Mouse (Mus musculus) urinary bladder, postnatal 36 days (tissue): ENCODE measurements around the gene Acan.
A peak's percentile ranks its signal among the peaks of the same experiment; 100 is the strongest.

Experiments used
- DNase-seq, 2 experiments: peaks; one replicate each; pipeline ENCODE4 v3.0.0; 2022; ENCODE audit warnings: low spot score in 2 of 2, mixed read lengths in 1 of 2

The Acan gene

GRCm38 (mm10) chr7:79053383-79053889 is at the start of gene Acan:
Acan (plus strand) TSS chr7:79053483.
- no peak for DNase-seq

GRCm38 (mm10) chr7:79021293-79021905 is 31.9 kb upstream of the Acan start:
- DNase-seq = no peak

DNA sequence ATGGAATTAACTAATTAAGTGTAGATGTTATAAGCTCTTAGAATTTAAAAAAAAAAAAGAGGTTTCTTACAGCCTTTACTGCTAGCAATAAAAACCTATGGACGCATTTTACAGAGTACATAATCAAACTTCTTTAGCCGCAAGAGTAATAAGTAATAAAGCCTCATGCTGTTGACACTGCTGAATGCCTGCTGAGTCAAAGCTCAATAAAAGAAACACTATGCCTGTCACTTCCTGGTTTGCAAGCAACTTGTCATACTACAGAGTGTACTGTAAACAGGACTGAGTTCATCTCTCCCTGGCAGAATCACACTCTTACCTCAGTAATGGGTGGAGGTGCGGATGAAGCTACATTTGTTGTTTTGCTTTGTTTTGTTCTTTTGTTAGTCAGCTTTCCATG is 24.1 kb upstream of the Acan start:
- DNase-seq = no peak

DNA sequence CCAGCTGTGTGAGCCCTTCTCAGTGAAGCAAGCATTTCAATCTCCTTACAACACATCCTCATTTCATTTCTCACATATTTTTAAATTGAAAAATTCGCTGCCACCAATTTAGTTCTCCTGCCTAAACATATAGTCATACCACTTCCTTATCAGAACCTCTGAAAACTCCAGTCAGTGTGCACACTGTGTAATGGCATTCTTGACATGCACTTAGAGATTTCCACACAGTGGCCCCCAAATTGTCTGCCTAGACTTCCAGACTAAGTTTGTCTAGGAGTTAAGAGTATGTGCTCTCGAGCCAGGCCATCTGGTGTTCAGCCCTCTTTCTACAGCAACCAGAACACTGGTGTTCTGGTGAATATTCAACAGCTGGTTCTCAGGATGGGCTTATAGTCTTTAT is 19.5 kb upstream of the Acan start:
- no peak for DNase-seq

DNA sequence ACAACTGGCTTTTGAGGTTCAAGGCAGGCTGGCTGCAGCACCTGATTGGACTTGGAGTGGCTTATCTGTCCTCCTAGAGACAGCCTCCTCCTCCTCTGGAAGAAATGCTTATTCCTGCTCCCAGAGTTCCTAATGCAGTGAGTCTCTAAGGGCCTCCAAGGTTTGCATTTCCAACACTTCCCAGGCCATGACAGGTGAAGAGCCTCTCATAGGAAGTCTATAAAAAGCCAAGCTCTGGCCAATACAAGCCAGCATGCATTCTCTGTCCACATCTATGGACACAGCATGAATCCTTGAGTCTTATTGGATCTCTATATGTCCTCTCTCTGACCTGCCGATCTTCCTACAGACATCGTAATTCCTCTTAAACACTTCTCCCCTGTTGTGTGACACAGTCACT is 18.8 kb upstream of the Acan start:
- DNase-seq = no peak

- no peak for DNase-seq
Measured at GRCm38 (mm10) chr7:79052081-79052480, 1.2 kb upstream of the Acan start.

DNA sequence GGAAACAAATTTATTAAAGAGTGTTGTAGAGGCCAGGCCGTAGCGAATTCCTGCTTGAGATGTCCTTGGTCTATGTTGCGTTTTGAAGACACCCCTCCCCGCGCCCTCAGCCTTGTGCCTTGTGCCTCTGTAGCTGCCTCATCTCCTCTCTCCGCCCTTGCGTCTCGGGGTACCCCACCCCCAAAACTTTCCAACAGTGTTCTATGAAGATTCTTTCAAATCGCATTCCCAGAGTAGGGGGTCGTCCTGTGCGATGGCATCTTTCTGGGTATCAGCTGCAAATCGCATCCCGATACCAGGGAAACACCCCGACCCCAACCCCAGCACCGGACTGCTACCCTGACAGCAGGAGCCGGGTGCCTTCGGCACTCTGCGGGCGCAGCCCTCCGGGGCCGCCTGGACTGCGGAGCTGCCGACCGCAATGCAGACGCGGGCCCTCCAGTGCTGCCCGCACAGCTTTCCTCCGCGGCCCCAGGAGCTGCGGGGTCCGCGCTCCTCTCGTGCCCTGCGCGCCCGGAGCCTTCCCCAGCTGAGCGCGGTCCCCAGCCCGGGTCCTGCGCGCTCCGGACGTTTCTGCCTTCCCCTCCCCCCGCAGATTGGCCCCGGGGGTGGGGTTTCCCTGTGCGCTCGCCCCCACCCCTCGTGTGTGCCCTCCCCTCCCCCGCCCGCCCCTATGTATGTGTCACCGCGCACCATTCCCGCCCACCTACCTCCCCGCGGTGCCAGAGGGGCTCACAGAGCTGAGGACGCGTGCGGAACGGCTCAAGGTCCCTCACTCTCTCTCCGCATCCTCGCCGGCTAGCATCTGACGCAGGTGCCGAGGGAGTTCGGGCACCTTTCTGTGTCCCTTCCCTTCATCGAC is 531 bp upstream of the Acan start:
- DNase-seq = no peak

DNA sequence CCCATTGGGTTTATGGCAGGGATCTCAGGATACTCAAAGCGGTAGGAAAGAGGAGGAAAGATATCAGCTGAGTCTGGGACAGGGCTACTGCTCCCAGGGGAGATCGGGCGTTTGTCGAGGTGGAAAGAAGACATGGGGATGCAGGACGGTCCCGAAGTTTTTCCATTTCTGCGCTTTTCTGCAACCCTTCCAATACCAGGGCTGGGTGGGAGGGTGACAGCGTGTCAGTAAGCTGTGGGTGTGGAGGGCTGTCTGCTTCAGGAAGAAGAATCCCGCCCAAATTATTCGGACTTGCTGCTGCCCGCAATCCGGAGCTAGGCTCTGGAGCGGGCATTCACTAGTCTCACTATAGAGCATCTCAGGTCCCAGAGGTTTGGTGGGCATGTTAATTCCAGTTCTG is 828 bp downstream of the Acan start:
- no peak for DNase-seq

GRCm38 (mm10) chr7:79058546-79058945 is 5.3 kb downstream of the Acan start:
- no peak for DNase-seq

DNA sequence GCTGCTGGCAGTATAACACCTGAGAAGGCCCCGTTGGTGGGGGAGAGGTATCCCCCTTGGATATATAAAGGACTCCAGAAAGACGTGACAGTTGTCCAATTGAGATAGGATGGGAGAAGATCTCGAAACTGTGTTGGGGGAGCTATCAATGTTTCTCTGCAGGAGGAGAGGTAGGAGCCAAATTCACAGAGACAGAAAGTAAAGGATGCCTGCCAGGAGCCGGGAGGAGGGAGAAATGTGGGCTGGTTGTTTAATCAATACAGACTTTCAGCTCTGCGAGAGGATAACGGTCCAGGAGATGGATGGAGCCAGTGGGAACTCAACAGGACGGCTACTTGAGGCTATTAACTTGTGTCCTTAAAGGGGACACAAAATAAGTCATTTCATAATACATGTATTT is 14.2 kb downstream of the Acan start:
- DNase-seq = no peak

GRCm38 (mm10) chr7:79068231-79068630 is 14.9 kb downstream of the Acan start:
- no peak for DNase-seq

- DNase-seq = no peak
Measured at GRCm38 (mm10) chr7:79079212-79079611, 25.9 kb downstream of the Acan start.

DNA sequence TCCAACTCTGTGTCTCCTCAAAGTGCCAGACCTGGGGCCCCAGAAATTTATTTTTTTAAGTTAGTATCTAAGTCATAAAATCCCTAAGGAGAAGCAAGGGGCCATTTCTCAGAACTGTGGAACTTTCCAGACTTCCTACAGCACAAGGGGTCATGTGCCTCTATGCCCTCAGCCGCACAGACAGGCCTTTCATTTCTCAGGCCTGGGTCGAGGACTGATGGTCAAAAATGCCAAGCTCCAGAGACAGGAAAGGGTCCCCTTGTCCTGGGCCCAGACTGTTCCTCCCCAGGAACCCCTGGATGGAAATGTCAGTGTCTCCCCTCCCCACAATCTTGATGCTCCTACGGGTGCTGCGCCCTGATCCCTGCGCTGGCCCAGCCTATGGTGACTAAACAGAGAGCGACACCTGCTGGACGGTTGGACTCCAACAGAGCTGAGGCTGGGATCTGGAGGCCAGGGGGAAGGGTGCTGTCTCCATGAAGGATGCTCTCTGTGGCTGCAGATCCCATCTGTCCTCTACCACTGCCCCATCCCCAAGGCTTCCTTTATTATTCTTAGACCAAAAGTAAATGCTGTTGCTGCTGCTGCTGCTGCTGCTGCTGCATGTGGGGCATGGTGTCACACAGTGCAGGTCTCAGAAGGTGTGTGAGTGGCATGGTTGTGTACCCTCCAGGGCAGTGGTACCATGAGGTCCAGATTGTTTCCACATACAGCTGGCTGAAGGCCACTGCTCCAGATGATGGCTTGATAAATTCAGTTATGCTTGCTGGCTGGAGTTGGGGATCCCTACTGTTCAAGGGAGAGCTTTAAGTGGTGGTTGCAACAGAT is 27.5 kb downstream of the Acan start:
- DNase-seq = peak; percentile 50 to 59

DNA sequence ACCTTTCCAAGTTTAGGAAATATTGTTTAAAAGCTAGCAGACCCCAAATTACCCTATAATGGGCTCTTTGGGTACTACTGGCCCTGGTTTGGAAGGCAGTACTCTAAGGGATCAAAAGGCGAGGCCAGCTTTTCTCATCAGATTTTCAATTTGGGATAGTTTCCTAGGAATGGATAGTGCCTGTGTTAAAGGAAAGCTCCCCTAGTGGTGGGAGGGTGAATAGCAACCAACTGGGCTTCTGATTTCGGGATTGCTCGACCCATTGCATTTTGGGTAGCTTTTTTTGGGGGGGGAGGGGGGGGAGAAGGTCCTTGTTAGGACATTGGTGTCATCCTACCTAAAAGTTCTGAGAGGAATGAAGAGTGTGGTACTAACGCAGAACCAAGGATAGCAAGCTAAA is 35.8 kb downstream of the Acan start:
- DNase-seq = no peak

GRCm38 (mm10) chr7:79096492-79096891 is 43.2 kb downstream of the Acan start:
- DNase-seq = no peak

- DNase-seq = no peak
Measured at GRCm38 (mm10) chr7:79113848-79114247, 60.6 kb downstream of the Acan start.

DNA sequence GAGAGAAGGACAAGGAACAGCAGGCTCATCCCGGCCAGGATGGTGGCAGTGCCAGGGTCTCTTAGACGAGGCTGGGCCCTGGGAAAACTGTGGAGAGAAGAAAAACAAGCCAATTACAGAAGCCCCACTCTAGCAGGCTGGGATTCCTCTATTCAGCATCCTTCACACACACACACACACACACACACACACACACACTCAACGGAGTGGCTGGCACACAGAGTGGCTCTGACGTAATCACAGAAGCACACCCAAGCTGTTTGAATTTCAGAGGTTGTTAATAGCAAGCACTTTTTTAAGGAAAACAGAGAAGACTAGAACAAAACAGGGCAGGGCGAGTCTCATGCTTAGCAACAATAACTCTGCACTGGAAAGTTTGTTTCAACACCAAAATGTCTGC is 70.2 kb downstream of the Acan start:
- DNase-seq = no peak

- no peak for DNase-seq
Measured at GRCm38 (mm10) chr7:79129883-79130282, 76.6 kb downstream of the Acan start.

DNA sequence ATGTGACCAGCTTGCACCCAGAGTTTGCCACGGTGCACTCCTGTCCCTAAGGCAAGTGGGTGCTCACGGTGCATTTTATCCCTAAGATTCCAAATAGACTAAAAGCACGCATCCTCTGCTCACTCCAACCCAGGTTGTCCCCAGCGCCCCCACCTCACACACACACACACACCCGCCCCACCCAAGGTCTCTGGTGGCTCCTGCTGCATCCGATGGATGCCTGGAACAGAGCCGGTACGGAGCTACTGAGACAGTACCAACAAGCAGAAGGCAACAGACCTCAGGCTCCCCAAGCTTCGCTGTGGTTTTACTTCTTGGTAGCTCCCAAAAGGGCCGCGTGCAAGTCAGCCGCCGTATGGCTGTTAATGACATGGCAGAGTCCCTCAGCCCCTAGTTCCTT is 77.1 kb downstream of the Acan start:
- no peak for DNase-seq

GRCm38 (mm10) chr7:79130843-79131444 is 77.7 kb downstream of the Acan start, which contains the start of gene Hapln3:
Hapln3 (minus strand) TSS chr7:79131018.
- no peak for DNase-seq

DNA sequence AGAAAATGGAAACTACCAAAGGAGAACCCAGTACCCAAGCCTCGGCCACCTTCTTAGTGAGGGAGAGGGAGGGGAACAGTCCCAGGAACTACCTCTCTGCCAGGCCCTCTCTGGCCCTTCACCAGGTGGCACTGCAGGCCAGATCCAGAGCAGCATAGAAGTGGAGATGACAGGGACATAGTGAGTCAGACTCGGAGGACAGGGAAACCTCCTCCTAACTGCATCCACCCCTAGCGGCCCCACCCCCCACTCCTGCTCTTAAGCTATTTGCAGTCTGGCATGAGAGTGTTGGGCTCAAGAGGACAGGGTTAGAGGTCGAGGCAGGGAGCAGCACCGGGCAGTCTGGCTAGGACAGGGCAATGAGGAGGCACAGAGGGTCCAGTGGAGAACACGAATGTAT is 80.1 kb downstream of the Acan start:
- DNase-seq = no peak

DNA sequence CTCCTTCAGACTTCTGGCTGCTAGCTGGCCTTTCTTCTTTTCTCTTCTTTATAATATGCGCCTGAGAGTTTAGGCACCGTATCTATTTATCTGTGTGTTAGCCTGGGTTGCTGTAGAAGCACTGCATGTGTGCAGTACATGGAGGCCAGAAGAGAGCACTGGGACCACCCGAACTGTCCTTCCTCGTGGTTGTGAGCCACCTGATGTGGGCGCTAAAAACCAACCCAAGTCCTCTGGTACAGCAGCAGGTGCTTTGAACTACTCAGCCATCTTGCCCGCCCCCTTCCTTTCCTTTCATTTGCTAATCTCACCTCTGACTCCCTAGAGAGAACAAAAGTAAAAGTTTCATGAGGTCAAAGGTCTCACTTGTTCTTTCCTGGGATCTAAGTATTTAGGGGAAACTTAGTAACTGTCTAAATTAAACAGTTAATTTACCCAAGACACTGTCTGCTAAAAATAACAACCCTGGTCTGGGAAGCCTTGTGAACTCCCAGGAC is 86.1 kb downstream of the Acan start:
- no peak for DNase-seq
